Mouse (Mus musculus) kidney, postnatal 0 days (tissue): ENCODE results near the gene Vangl2. TPM values are rescaled to one million over a fixed set of nuclear protein-coding genes. Genes with fewer than 3 reads are reported as not detected.

Source experiments
- ATAC-seq: fragments of 200-750 bp; cut with Nextera tagmentation; replicated peaks from 2 replicates; pipeline ENCODE4 v1.8.0; 2017; ENCODE audit warnings: low read depth, moderate number of reproducible peaks, moderate TSS enrichment, moderate library complexity; ENCODE audit not compliant: low FRiP score
- DNase-seq: peaks from one replicate; pipeline ENCODE4 v3.0.0-alpha.2; 2016; ENCODE audit warnings: low spot score
- H3K27ac ChIP-seq: fragments of 300-500 bp; sonication (generic); 2 replicates; pipeline ENCODE4 v1.5.1; 2014; ENCODE audit warnings: mild to moderate bottlenecking
- H3K27me3 ChIP-seq: fragments of 300-500 bp; sonication (generic); 2 replicates; pipeline ENCODE4 v1.6.1; 2014; ENCODE audit warnings: low read length, mixed read lengths; ENCODE audit not compliant: insufficient read depth
- H3K36me3 ChIP-seq: fragments of 300-500 bp; sonication (generic); 2 replicates; pipeline ENCODE4 v1.6.1; 2014; ENCODE audit warnings: low read length, mixed read lengths; ENCODE audit not compliant: insufficient read depth
- H3K4me1 ChIP-seq: fragments of 300-500 bp; sonication (generic); replicated peaks from 2 replicates; pipeline ENCODE4 v1.6.1; 2014; ENCODE audit warnings: antibody characterized with exemption, low read length, mixed read lengths; ENCODE audit not compliant: insufficient read depth
- H3K4me2 ChIP-seq: fragments of 300-500 bp; sonication (generic); 2 replicates; pipeline ENCODE4 v1.6.1; 2014; ENCODE audit warnings: mild to moderate bottlenecking, low read length, moderate library complexity, mixed read lengths
- H3K4me3 ChIP-seq: fragments of 300-500 bp; sonication (generic); replicated peaks from 2 replicates; pipeline ENCODE4 v1.5.1; 2014; ENCODE audit warnings: low read depth, low read length
- H3K9ac ChIP-seq: fragments of 300-500 bp; sonication (generic); 2 replicates; pipeline ENCODE4 v1.6.1; 2014; ENCODE audit warnings: low read depth, low read length
- H3K9me3 ChIP-seq: fragments of 300-500 bp; sonication (generic); replicated peaks from 2 replicates; pipeline ENCODE4 v1.6.1; 2016; ENCODE audit warnings: low read length, inconsistent platforms, mixed read lengths
- CTCF ChIP-seq: IDR thresholded peaks from 2 replicates; pipeline ENCODE4 v1.5.1; 2016; ENCODE audit warnings: antibody characterized with exemption, low read depth, mild to moderate bottlenecking, moderate library complexity
- WGBS: fragments of 180-500 bp; shearing (Covaris S2); extraction: QIAGEN DNeasy Blood & Tissue Kit; methylation state at CpG from one replicate; pipeline ENCODE4 v1.1.7; 2014; 5-methylcytosine and 5-hydroxymethylcytosine counted together
- polyA plus RNA-seq: library from polyadenylated mRNA; unstranded; fragments of >200 nt; fragmentation: Nextera tagmentation; extraction: Ambion mirVana; gene quantifications from 2 replicates; pipeline ENCODE4 v1.2.1, GENCODE M21; 2015

Vangl2 gene
- polyA plus RNA-seq, 1 experiment from 2014 or later = 13.8 TPM

GRCm38 (mm10) chr1:172017517-172018070 is 10.7 kb downstream of the Vangl2 start:
- Histone ChIP-seq H3K9ac (no peak overlapping the region), H3K4me3 (no peak overlapping the region), H3K27ac (no peak overlapping the region), H3K36me3 (no peaks in the 10 kb centered on the region), H3K9me3 (no peaks in the 10 kb centered on the region), H3K27me3 (no peaks in the 10 kb centered on the region), H3K4me1 (peaks cover 28% of the 10 kb centered on the region), H3K4me2 (no peak overlapping the region)
- TF ChIP-seq CTCF = no peak
- WGBS = 67% methylated on average over 6 of the region's 6 CpGs
- DNase-seq (no peak), ATAC-seq (no peak)

GRCm38 (mm10) chr1:172016660-172017516 is 11.4 kb downstream of the Vangl2 start:
- H3K9me3 ChIP-seq = no peaks in the 10 kb centered on the region
- peak overlapping the region; percentile 35; the same call in 1 of the 2 replicates for H3K9ac ChIP-seq
- H3K4me3 ChIP-seq = no peak overlapping the region
- DNase-seq (peak; percentile 65), ATAC-seq (no peak)
- no peaks in the 10 kb centered on the region for H3K27me3 ChIP-seq
- H3K4me2 ChIP-seq = no peak overlapping the region
- WGBS = 21% methylated on average over 6 of the region's 6 CpGs
- peak overlapping the region; percentile 57; the same call in 1 of the 2 replicates for H3K27ac ChIP-seq
- H3K36me3 ChIP-seq = no peaks in the 10 kb centered on the region
- TF ChIP-seq CTCF = no peak
- peaks cover 28% of the 10 kb centered on the region for H3K4me1 ChIP-seq

GRCm38 (mm10) chr1:172016031-172016430 is 12.2 kb downstream of the Vangl2 start:
- DNase-seq = peak; percentile 56
- ATAC-seq = no peak
- no peaks in the 10 kb centered on the region for H3K9me3 ChIP-seq
- H3K4me3 ChIP-seq = no peak overlapping the region
- H3K36me3 ChIP-seq = no peaks in the 10 kb centered on the region
- no peak for TF ChIP-seq CTCF
- peaks cover 28% of the 10 kb centered on the region for H3K4me1 ChIP-seq
- H3K4me2 ChIP-seq = peak overlapping the region; percentile 31; the same call in 1 of the 2 replicates
- WGBS = 42% methylated on average over 8 of the region's 8 CpGs
- H3K9ac ChIP-seq = 0 out of 2 replicates have a peak overlapping the region, but pooled peaks have one; percentile 18
- H3K27me3 ChIP-seq = no peaks in the 10 kb centered on the region
- H3K27ac ChIP-seq = peak overlapping the region; percentile 57; the same call in 1 of the 2 replicates

- no peak for DNase-seq
- 49% methylated on average over 9 of the region's 9 CpGs for WGBS
- no peak for TF ChIP-seq CTCF
- H3K4me2 ChIP-seq = no peak overlapping the region; the same call in 1 of the 2 replicates
- no peak overlapping the region for H3K4me3 ChIP-seq
- H3K27ac ChIP-seq = no peak overlapping the region
- no peaks in the 10 kb centered on the region for H3K9me3 ChIP-seq
- H3K27me3 ChIP-seq = no peaks in the 10 kb centered on the region
- ATAC-seq = no peak
- H3K36me3 ChIP-seq = peaks cover 5% of the 10 kb centered on the region; the same call in 1 of the 2 replicates
- no peak overlapping the region for H3K9ac ChIP-seq
- H3K4me1 ChIP-seq = peaks cover 28% of the 10 kb centered on the region
Observed at GRCm38 (mm10) chr1:172015312-172015939, 12.8 kb downstream of the Vangl2 start.

GRCm38 (mm10) chr1:172014771-172015170 is 13.5 kb downstream of the Vangl2 start:
- H3K27me3 ChIP-seq = no peaks in the 10 kb centered on the region
- TF ChIP-seq CTCF = no peak
- H3K27ac ChIP-seq = no peak overlapping the region
- ATAC-seq (no peak), DNase-seq (no peak)
- no peak overlapping the region for H3K4me2 ChIP-seq
- no peak overlapping the region for H3K4me3 ChIP-seq
- H3K9me3 ChIP-seq = no peaks in the 10 kb centered on the region
- peaks cover 12% of the 10 kb centered on the region for H3K36me3 ChIP-seq
- peaks cover 28% of the 10 kb centered on the region for H3K4me1 ChIP-seq
- no peak overlapping the region for H3K9ac ChIP-seq
- WGBS = 60% methylated on average over 9 of the region's 9 CpGs

GRCm38 (mm10) chr1:172012030-172012429 is 16.2 kb downstream of the Vangl2 start:
- DNase-seq (peak; percentile 79), ATAC-seq (peak; percentile 52)
- Histone ChIP-seq H3K4me2 (no peak overlapping the region), H3K9ac (no peak overlapping the region), H3K4me3 (no peak overlapping the region), H3K9me3 (no peaks in the 10 kb centered on the region), H3K27ac (no peak overlapping the region), H3K27me3 (no peaks in the 10 kb centered on the region), H3K4me1 (peaks cover 18% of the 10 kb centered on the region), H3K36me3 (peaks cover 35% of the 10 kb centered on the region)
- peak; percentile 87 for TF ChIP-seq CTCF
- 18% methylated on average over 5 of the region's 5 CpGs for WGBS
